Mouse (Mus musculus): Measurements from ENCODE around the gene Gpd1. TPM values are rescaled to one million over a fixed set of nuclear protein-coding genes. Genes with fewer than 3 reads are reported as not detected.

The Gpd1 gene
- polyA plus RNA-seq, 1 experiment, result 16.6 TPM

GRCm38 (mm10) chr15:99715361-99715865 lies 1.9 kb upstream of the Gpd1 start:
- TF ChIP-seq CTCF (IDR thresholded peaks at IDR 0.05; ENCODE audit: control insufficient read depth, insufficient read depth, insufficient replicate concordance, low read depth, low read length) (no peak), POLR2A (IDR thresholded peaks at IDR 0.05; ENCODE audit: control insufficient read depth, low read depth, low read length) (no peak)
- Histone ChIP-seq H3K27me3 (ENCODE audit: control insufficient read depth, insufficient read depth, low read length) (no peaks in the 10 kb centered on the region), H3K27ac (ENCODE audit: control insufficient read depth, insufficient read depth, low read depth, low read length) (peak overlapping the region; percentile 48; the same call in 1 of the 2 replicates), H3K4me3 (ENCODE audit: control insufficient read depth, low read depth, low read length) (no peak overlapping the region), H3K36me3 (ENCODE audit: control insufficient read depth, insufficient read depth, low read length) (peaks cover 3% of the 10 kb centered on the region), H3K4me1 (ENCODE audit: control insufficient read depth, insufficient read depth, low read length) (peaks cover 6% of the 10 kb centered on the region)

GRCm38 (mm10) chr15:99715982-99716746 lies 1.2 kb upstream of the Gpd1 start:
- H3K27ac ChIP-seq (ENCODE audit: control insufficient read depth, insufficient read depth, low read depth, low read length), result peak overlapping the region; percentile 7; the same call in 1 of the 2 replicates
- H3K27me3 ChIP-seq (ENCODE audit: control insufficient read depth, insufficient read depth, low read length), result no peaks in the 10 kb centered on the region
- no peak for TF ChIP-seq CTCF (IDR thresholded peaks at IDR 0.05; ENCODE audit: control insufficient read depth, insufficient read depth, insufficient replicate concordance, low read depth, low read length)
- no peak for TF ChIP-seq POLR2A (IDR thresholded peaks at IDR 0.05; ENCODE audit: control insufficient read depth, low read depth, low read length)
- H3K36me3 ChIP-seq (ENCODE audit: control insufficient read depth, insufficient read depth, low read length), result peaks cover 2% of the 10 kb centered on the region
- no peak overlapping the region for H3K4me3 ChIP-seq (ENCODE audit: control insufficient read depth, low read depth, low read length)
- H3K4me1 ChIP-seq (ENCODE audit: control insufficient read depth, insufficient read depth, low read length), result peaks cover 6% of the 10 kb centered on the region

DNA sequence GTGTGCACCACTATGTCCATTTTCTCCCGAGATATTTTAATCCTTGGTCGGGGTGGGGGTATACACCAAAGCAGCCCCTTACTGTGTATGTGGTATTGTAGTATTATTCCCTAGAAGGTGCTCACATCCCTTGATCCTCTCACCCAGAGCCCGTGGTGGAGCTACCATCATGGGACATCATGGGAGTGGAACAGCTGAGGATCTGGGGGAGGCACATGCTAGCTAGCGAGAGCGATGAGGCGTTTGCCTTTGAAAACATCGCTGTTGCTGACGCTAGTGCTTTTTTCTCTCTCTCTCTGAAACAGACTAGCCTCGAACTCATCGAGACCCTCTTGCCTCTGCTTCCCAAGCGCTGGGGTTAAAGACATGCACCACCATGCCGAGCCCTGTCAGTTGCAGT lies 501 bp upstream of the Gpd1 start:
- Histone ChIP-seq H3K27me3 (ENCODE audit: control insufficient read depth, insufficient read depth, low read length) (no peaks in the 10 kb centered on the region), H3K36me3 (ENCODE audit: control insufficient read depth, insufficient read depth, low read length) (no peaks in the 10 kb centered on the region; the same call in 1 of the 2 replicates), H3K27ac (ENCODE audit: control insufficient read depth, insufficient read depth, low read depth, low read length) (no peak overlapping the region), H3K4me1 (ENCODE audit: control insufficient read depth, insufficient read depth, low read length) (peaks cover 6% of the 10 kb centered on the region), H3K4me3 (ENCODE audit: control insufficient read depth, low read depth, low read length) (no peak overlapping the region)
- no peak for TF ChIP-seq POLR2A (IDR thresholded peaks at IDR 0.05; ENCODE audit: control insufficient read depth, low read depth, low read length)
- TF ChIP-seq CTCF (IDR thresholded peaks at IDR 0.05; ENCODE audit: control insufficient read depth, insufficient read depth, insufficient replicate concordance, low read depth, low read length), result no peak

GRCm38 (mm10) chr15:99718461-99719021 lies 1.2 kb downstream of the Gpd1 start:
- no peak overlapping the region for H3K27ac ChIP-seq (ENCODE audit: control insufficient read depth, insufficient read depth, low read depth, low read length)
- H3K4me3 ChIP-seq (ENCODE audit: control insufficient read depth, low read depth, low read length), result no peak overlapping the region
- no peaks in the 10 kb centered on the region for H3K27me3 ChIP-seq (ENCODE audit: control insufficient read depth, insufficient read depth, low read length)
- H3K36me3 ChIP-seq (ENCODE audit: control insufficient read depth, insufficient read depth, low read length), result no peaks in the 10 kb centered on the region
- no peak for TF ChIP-seq CTCF (IDR thresholded peaks at IDR 0.05; ENCODE audit: control insufficient read depth, insufficient read depth, insufficient replicate concordance, low read depth, low read length)
- TF ChIP-seq POLR2A (IDR thresholded peaks at IDR 0.05; ENCODE audit: control insufficient read depth, low read depth, low read length), result no peak
- peaks cover 9% of the 10 kb centered on the region for H3K4me1 ChIP-seq (ENCODE audit: control insufficient read depth, insufficient read depth, low read length)

DNA sequence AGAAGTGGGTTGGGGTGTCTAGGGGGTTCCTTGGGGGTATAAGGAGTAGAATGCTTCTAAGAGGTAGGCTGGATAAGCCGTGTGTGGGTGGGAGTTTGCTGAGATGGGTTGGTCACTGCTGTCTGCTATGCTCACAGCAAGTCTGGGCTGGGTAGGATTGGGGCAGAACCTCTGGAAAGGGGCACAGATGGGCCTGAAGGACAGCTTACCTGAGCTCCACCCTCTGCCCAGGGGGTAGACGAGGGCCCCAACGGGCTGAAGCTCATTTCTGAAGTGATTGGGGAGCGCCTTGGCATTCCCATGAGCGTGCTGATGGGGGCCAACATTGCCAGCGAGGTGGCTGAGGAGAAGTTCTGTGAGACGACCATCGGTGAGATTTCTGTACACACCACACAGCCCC lies 2.5 kb downstream of the Gpd1 start:
- TF ChIP-seq POLR2A (IDR thresholded peaks at IDR 0.05; ENCODE audit: control insufficient read depth, low read depth, low read length), result no peak
- no peak for TF ChIP-seq CTCF (IDR thresholded peaks at IDR 0.05; ENCODE audit: control insufficient read depth, insufficient read depth, insufficient replicate concordance, low read depth, low read length)
- H3K27me3 ChIP-seq (ENCODE audit: control insufficient read depth, insufficient read depth, low read length), result no peaks in the 10 kb centered on the region
- peaks cover 18% of the 10 kb centered on the region for H3K4me1 ChIP-seq (ENCODE audit: control insufficient read depth, insufficient read depth, low read length)
- no peaks in the 10 kb centered on the region for H3K36me3 ChIP-seq (ENCODE audit: control insufficient read depth, insufficient read depth, low read length)
- H3K4me3 ChIP-seq (ENCODE audit: control insufficient read depth, low read depth, low read length), result no peak overlapping the region
- H3K27ac ChIP-seq (ENCODE audit: control insufficient read depth, insufficient read depth, low read depth, low read length), result no peak overlapping the region

DNA sequence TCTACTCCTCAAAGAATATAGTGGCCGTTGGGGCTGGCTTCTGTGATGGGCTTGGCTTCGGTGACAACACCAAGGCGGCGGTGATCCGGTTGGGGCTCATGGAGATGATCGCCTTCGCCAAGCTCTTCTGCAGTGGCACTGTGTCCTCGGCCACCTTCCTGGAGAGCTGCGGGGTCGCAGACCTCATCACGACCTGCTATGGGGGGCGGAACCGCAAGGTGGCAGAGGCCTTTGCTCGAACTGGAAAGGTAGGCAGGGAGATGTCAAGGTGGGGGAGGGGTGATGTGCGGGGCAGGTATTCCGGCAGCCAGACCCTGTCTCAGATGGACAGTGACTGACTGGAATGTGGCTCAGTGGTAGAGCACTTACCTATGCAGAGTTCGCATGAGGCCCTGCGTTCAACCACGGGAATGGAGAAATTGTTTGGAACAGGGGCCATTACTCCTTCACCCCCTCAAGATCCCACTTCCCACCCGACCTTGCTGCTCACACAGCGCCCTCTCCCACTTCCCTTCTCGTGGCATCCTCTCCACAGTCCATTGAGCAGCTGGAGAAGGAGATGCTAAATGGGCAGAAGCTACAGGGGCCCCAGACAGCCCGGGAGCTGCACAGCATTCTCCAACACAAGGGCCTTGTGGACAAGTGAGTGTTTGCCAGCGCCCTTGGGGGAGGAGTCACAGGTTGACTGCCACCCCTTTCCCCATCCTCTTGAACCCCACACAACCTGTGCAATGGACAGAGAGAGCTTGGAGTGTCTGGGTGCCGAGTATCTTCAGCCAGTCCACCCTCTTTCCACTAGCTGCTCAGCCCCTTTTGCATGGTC lies 4.8 kb downstream of the Gpd1 start:
- H3K4me1 ChIP-seq (ENCODE audit: control insufficient read depth, insufficient read depth, low read length), result peaks cover 18% of the 10 kb centered on the region
- no peak overlapping the region for H3K4me3 ChIP-seq (ENCODE audit: control insufficient read depth, low read depth, low read length)
- no peak overlapping the region for H3K27ac ChIP-seq (ENCODE audit: control insufficient read depth, insufficient read depth, low read depth, low read length)
- no peaks in the 10 kb centered on the region for H3K36me3 ChIP-seq (ENCODE audit: control insufficient read depth, insufficient read depth, low read length)
- no peaks in the 10 kb centered on the region for H3K27me3 ChIP-seq (ENCODE audit: control insufficient read depth, insufficient read depth, low read length)
- TF ChIP-seq CTCF (IDR thresholded peaks at IDR 0.05; ENCODE audit: control insufficient read depth, insufficient read depth, insufficient replicate concordance, low read depth, low read length) (no peak), POLR2A (IDR thresholded peaks at IDR 0.05; ENCODE audit: control insufficient read depth, low read depth, low read length) (no peak)

- TF ChIP-seq CTCF (IDR thresholded peaks at IDR 0.05; ENCODE audit: control insufficient read depth, insufficient read depth, insufficient replicate concordance, low read depth, low read length) (no peak), POLR2A (IDR thresholded peaks at IDR 0.05; ENCODE audit: control insufficient read depth, low read depth, low read length) (no peak)
- no peaks in the 10 kb centered on the region for H3K36me3 ChIP-seq (ENCODE audit: control insufficient read depth, insufficient read depth, low read length)
- no peaks in the 10 kb centered on the region for H3K27me3 ChIP-seq (ENCODE audit: control insufficient read depth, insufficient read depth, low read length)
- no peak overlapping the region for H3K4me3 ChIP-seq (ENCODE audit: control insufficient read depth, low read depth, low read length)
- no peak overlapping the region; the same call in 1 of the 2 replicates for H3K27ac ChIP-seq (ENCODE audit: control insufficient read depth, insufficient read depth, low read depth, low read length)
- peaks cover 17% of the 10 kb centered on the region for H3K4me1 ChIP-seq (ENCODE audit: control insufficient read depth, insufficient read depth, low read length)
These were observed 5.8 kb downstream of the Gpd1 start for GRCm38 (mm10) chr15:99723120-99723514.

Data from testis, adult 2 months (tissue).